Comparison of ENCODE assay signal across 20 mouse cellular contexts in genomic region chr16:94201387-94201786, GRCm38 (mm10).
"Had no signal": no experiment of that assay in that cellular context is flagged by ENCODE, and none has a peak within 500 bp of the region (broad histone marks: within the 10 kb centered on the region; RNA-seq: fewer than 3 reads in every experiment).

No protein-coding gene starts in this region.

- H3K4me2 ChIP-seq: liver, embryonic 15.5 days; lung, embryonic 14.5 days; midbrain, embryonic 11.5 days; midbrain, embryonic 13.5 days; neural tube, embryonic 13.5 days; neural tube, embryonic 15.5 days; stomach, embryonic 15.5 days had no signal

- H3K9ac ChIP-seq: liver, embryonic 15.5 days; lung, embryonic 14.5 days; midbrain, embryonic 13.5 days; neural tube, embryonic 13.5 days; neural tube, embryonic 15.5 days; stomach, embryonic 15.5 days had no signal

- H3K27ac ChIP-seq: liver, embryonic 15.5 days; midbrain, embryonic 13.5 days; neural tube, embryonic 13.5 days; neural tube, embryonic 15.5 days; stomach, embryonic 15.5 days had no signal

- H3K4me3 ChIP-seq: liver, embryonic 15.5 days; midbrain, embryonic 13.5 days; myocyte; neural tube, embryonic 13.5 days; neural tube, embryonic 15.5 days; stomach, embryonic 15.5 days had no signal

- ATAC-seq: midbrain, embryonic 13.5 days; midbrain, embryonic 16.5 days had no signal

- DNase-seq: lung, adult 18-20 months; lung, embryonic 14.5 days; lung, postnatal 10 days; lung, postnatal 4 days; retina, postnatal 1 day; right cerebral cortex, adult 18-20 months; right cerebral cortex, postnatal 25 days; right cerebral cortex, postnatal 4 days; spleen, adult 18-20 months; thymus, adult 18-20 months; thymus, postnatal 25 days; thymus, postnatal 4 days had no signal

- H3K9me3 ChIP-seq: liver, embryonic 15.5 days; midbrain, embryonic 13.5 days; neural tube, embryonic 13.5 days; neural tube, embryonic 15.5 days; stomach, embryonic 15.5 days had no signal

- H3K27me3 ChIP-seq: liver, embryonic 15.5 days; neural tube, embryonic 13.5 days; stomach, embryonic 15.5 days had no signal

- H3K4me1 ChIP-seq: stomach, embryonic 15.5 days had no signal

- H3K36me3 ChIP-seq: liver, embryonic 15.5 days; midbrain, embryonic 13.5 days; neural tube, embryonic 13.5 days; neural tube, embryonic 15.5 days; stomach, embryonic 15.5 days had no signal
